Mouse (Mus musculus): ENCODE data around the gene Pip4k2b. TPM values are rescaled to one million over a fixed set of nuclear protein-coding genes. Genes with fewer than 3 reads are reported as not detected.

The Pip4k2b gene
- total and polyA plus RNA-seq, 3 experiments: 23.3 to 44.0 (median 30.8) TPM

- dilution Hi-C loops (cut with MboI; ENCODE audit: extremely low pct_ligation_motif_present, extremely low pct_unique_long_range_greater_than_20kb, low sequenced_read_pairs): no loop called here
- peaks cover 5% of the 10 kb centered on the region for H3K9me3 ChIP-seq (replicated peaks; ENCODE audit: low read length)
- H3K4me2 ChIP-seq (ENCODE audit: insufficient read depth, low read depth, poor library complexity, severe bottlenecking): peak overlapping the region; percentile 85; the same call in 1 of the 2 replicates
- peaks cover 44% of the 10 kb centered on the region for H3K79me2 ChIP-seq (replicated peaks; ENCODE audit: control insufficient read depth, extremely low read depth, insufficient read depth, poor library complexity, severe bottlenecking)
- H3K9ac ChIP-seq (ENCODE audit: insufficient read depth, low read depth): no peak overlapping the region
- peak overlapping the region; percentile 7; the same call in 1 of the 2 replicates for H3K27ac ChIP-seq (ENCODE audit: insufficient read depth, low read depth)
- no peak for DNase-seq (ENCODE audit: extremely low read depth)
- in situ Hi-C loops (cut with MboI; ENCODE audit: low pct_ligation_motif_present, low pct_unique_long_range_greater_than_20kb, low sequenced_read_pairs): loop anchor here (5.0 kb wide), 1 partner anchor 33 kb away; no protein-coding TSS in a partner anchor
- H3K4me3 ChIP-seq (replicated peaks in 1 of 3; ENCODE audit: low read depth in 2 of 3, low read length in 2 of 3, poor library complexity in 1 of 3): peak overlapping the region in 1 of 3 experiments; percentile 15
- TF ChIP-seq JUN (IDR thresholded peaks at IDR 0.05; ENCODE audit: insufficient read depth, low read depth, low read length) (no peak), UBTF (IDR thresholded peaks at IDR 0.05; ENCODE audit: low read depth, low read length) (no peak), POLR2AphosphoS2 (IDR thresholded peaks at IDR 0.05; ENCODE audit: low read depth, low read length) (no peak), IRF4 (IDR thresholded peaks at IDR 0.05; ENCODE audit: low read depth, low read length) (no peak), NRF1 (IDR thresholded peaks at IDR 0.05; ENCODE audit: low read depth, low read length) (no peak)
- peaks cover 11 to 36% of the 10 kb centered on the region in 2 experiments for H3K4me1 ChIP-seq (ENCODE audit: control insufficient read depth in 1 of 2, insufficient read depth in 2 of 2)
- no peaks in the 10 kb centered on the region for H3K27me3 ChIP-seq (replicated peaks)
- peaks cover 50 to 57% of the 10 kb centered on the region in 2 experiments for H3K36me3 ChIP-seq (replicated peaks in 1 of 2; ENCODE audit: control insufficient read depth in 1 of 2, insufficient read depth in 1 of 2, low read length in 1 of 2)
Measured at GRCm38 (mm10) chr11:97665431-97665830, 79.1 kb downstream of the Pip4k2b start.

Other genes with a start within 250 kb of the Pip4k2b start
- 0.17 TPM in 1 of 2 replicates, not detected in the other for gene 4933428G20Rik, start 244.4 kb downstream of the Pip4k2b start, total RNA-seq (2012; rRNA removed)
- not detected in 2 replicates for gene 4933428G20Rik, start 244.4 kb downstream of the Pip4k2b start, total RNA-seq (2014; rRNA removed)
- gene 4933428G20Rik, start 244.4 kb downstream of the Pip4k2b start, polyA plus RNA-seq (2012; ENCODE audit: insufficient read length, low read depth): 0.30 and 0.50 TPM in 2 replicates
- 0.08 TPM in 2 replicates for gene Srcin1, start 168.5 kb downstream of the Pip4k2b start, total RNA-seq (2012; rRNA removed)
- gene Srcin1, start 168.5 kb downstream of the Pip4k2b start, total RNA-seq (2014; rRNA removed): not detected in 2 replicates
- 0.09 and 0.12 TPM in 2 replicates for gene Srcin1, start 168.5 kb downstream of the Pip4k2b start, polyA plus RNA-seq (2012; ENCODE audit: insufficient read length, low read depth)
- 4.2 and 5.0 TPM in 2 replicates for gene Epop, start 115.0 kb downstream of the Pip4k2b start, total RNA-seq (2012; rRNA removed)
- 1.7 and 2.1 TPM in 2 replicates for gene Epop, start 115.0 kb downstream of the Pip4k2b start, total RNA-seq (2014; rRNA removed)
- gene Epop, start 115.0 kb downstream of the Pip4k2b start, polyA plus RNA-seq (2012; ENCODE audit: insufficient read length, low read depth): 8.3 and 8.4 TPM in 2 replicates
- gene Mllt6, start 81.3 kb downstream of the Pip4k2b start, total RNA-seq (2012; rRNA removed): 50.7 and 55.6 TPM in 2 replicates
- gene Mllt6, start 81.3 kb downstream of the Pip4k2b start, total RNA-seq (2014; rRNA removed): 24.3 and 25.3 TPM in 2 replicates
- 38.3 and 43.0 TPM in 2 replicates for gene Mllt6, start 81.3 kb downstream of the Pip4k2b start, polyA plus RNA-seq (2012; ENCODE audit: insufficient read length, low read depth)
- gene Cisd3, start 58.9 kb downstream of the Pip4k2b start, total RNA-seq (2012; rRNA removed): 141 and 157 TPM in 2 replicates
- 63.8 and 66.1 TPM in 2 replicates for gene Cisd3, start 58.9 kb downstream of the Pip4k2b start, total RNA-seq (2014; rRNA removed)
- 169 and 221 TPM in 2 replicates for gene Cisd3, start 58.9 kb downstream of the Pip4k2b start, polyA plus RNA-seq (2012; ENCODE audit: insufficient read length, low read depth)
- 5.6 and 7.9 TPM in 2 replicates for gene Pcgf2, start 44.2 kb downstream of the Pip4k2b start, total RNA-seq (2012; rRNA removed)
- gene Pcgf2, start 44.2 kb downstream of the Pip4k2b start, total RNA-seq (2014; rRNA removed): 0.81 and 0.99 TPM in 2 replicates
- gene Pcgf2, start 44.2 kb downstream of the Pip4k2b start, polyA plus RNA-seq (2012; ENCODE audit: insufficient read length, low read depth): 16.3 and 19.5 TPM in 2 replicates
- 863 and 969 TPM in 2 replicates for gene Psmb3, start 41.3 kb downstream of the Pip4k2b start, total RNA-seq (2012; rRNA removed)
- 1,070 and 1,251 TPM in 2 replicates for gene Psmb3, start 41.3 kb downstream of the Pip4k2b start, total RNA-seq (2014; rRNA removed)
- gene Psmb3, start 41.3 kb downstream of the Pip4k2b start, polyA plus RNA-seq (2012; ENCODE audit: insufficient read length, low read depth): 560 and 594 TPM in 2 replicates
- gene Cwc25, start 21.9 kb upstream of the Pip4k2b start, total RNA-seq (2012; rRNA removed): 16.7 and 17.3 TPM in 2 replicates
- gene Cwc25, start 21.9 kb upstream of the Pip4k2b start, total RNA-seq (2014; rRNA removed): 19.3 and 19.6 TPM in 2 replicates
- 21.5 and 21.7 TPM in 2 replicates for gene Cwc25, start 21.9 kb upstream of the Pip4k2b start, polyA plus RNA-seq (2012; ENCODE audit: insufficient read length, low read depth)
- gene 1700001P01Rik, start 31.2 kb upstream of the Pip4k2b start, total RNA-seq (2012; rRNA removed): 0.47 and 0.50 TPM in 2 replicates
- gene 1700001P01Rik, start 31.2 kb upstream of the Pip4k2b start, total RNA-seq (2014; rRNA removed): not detected in 2 replicates
- 0.41 TPM in 1 of 2 replicates, not detected in the other for gene 1700001P01Rik, start 31.2 kb upstream of the Pip4k2b start, polyA plus RNA-seq (2012; ENCODE audit: insufficient read length, low read depth)
- 2,073 and 2,338 TPM in 2 replicates for gene Rpl23, start 37.7 kb upstream of the Pip4k2b start, total RNA-seq (2012; rRNA removed)
- gene Rpl23, start 37.7 kb upstream of the Pip4k2b start, total RNA-seq (2014; rRNA removed): 1,878 and 2,226 TPM in 2 replicates
- 1,387 and 2,564 TPM in 2 replicates for gene Rpl23, start 37.7 kb upstream of the Pip4k2b start, polyA plus RNA-seq (2012; ENCODE audit: insufficient read length, low read depth)
- gene Lasp1, start 54.3 kb upstream of the Pip4k2b start, total RNA-seq (2012; rRNA removed): 16.8 and 18.6 TPM in 2 replicates
- 12.3 and 12.5 TPM in 2 replicates for gene Lasp1, start 54.3 kb upstream of the Pip4k2b start, total RNA-seq (2014; rRNA removed)
- gene Lasp1, start 54.3 kb upstream of the Pip4k2b start, polyA plus RNA-seq (2012; ENCODE audit: insufficient read length, low read depth): 45.1 and 45.4 TPM in 2 replicates
- gene B230217C12Rik, start 96.1 kb upstream of the Pip4k2b start, total RNA-seq (2012; rRNA removed): 4.6 and 4.9 TPM in 2 replicates
- 13.7 and 14.0 TPM in 2 replicates for gene B230217C12Rik, start 96.1 kb upstream of the Pip4k2b start, total RNA-seq (2014; rRNA removed)
- gene B230217C12Rik, start 96.1 kb upstream of the Pip4k2b start, polyA plus RNA-seq (2012; ENCODE audit: insufficient read length, low read depth): 11.9 and 12.4 TPM in 2 replicates
- 0.80 and 1.1 TPM in 2 replicates for gene Fbxo47, start 139.4 kb upstream of the Pip4k2b start, total RNA-seq (2012; rRNA removed)
- gene Fbxo47, start 139.4 kb upstream of the Pip4k2b start, total RNA-seq (2014; rRNA removed): 2.1 and 3.0 TPM in 2 replicates
- gene Fbxo47, start 139.4 kb upstream of the Pip4k2b start, polyA plus RNA-seq (2012; ENCODE audit: insufficient read length, low read depth): 1.8 and 2.0 TPM in 2 replicates
- gene Plxdc1, start 241.7 kb upstream of the Pip4k2b start, total RNA-seq (2012; rRNA removed): 0.04 and 0.08 TPM in 2 replicates
- gene Plxdc1, start 241.7 kb upstream of the Pip4k2b start, total RNA-seq (2014; rRNA removed): not detected in 2 replicates
- 0.16 TPM in 1 of 2 replicates, not detected in the other for gene Plxdc1, start 241.7 kb upstream of the Pip4k2b start, polyA plus RNA-seq (2012; ENCODE audit: insufficient read length, low read depth)